Mouse (Mus musculus): Measurements from ENCODE around the gene Trmt10b. TPM values are rescaled to one million over a fixed set of nuclear protein-coding genes. Genes with fewer than 3 reads are reported as not detected.

Gene Trmt10b
- total and polyA plus RNA-seq, 2 experiments from 2014 or later, result 0.65 to 6.3 TPM

GRCm38 (mm10) chr4:45320159-45320816 lies 23.4 kb downstream of the Trmt10b start:
- Histone ChIP-seq H3K4me1 (ENCODE audit: control insufficient read depth, insufficient read depth) (peaks cover 8% of the 10 kb centered on the region; the same call in 1 of the 2 replicates), H3K9ac (replicated peaks; ENCODE audit: low read depth, low read length) (peak overlapping the region; percentile 78), H3K4me3 (ENCODE audit: low read depth, low read length) (peak overlapping the region; percentile 79), H3K4me2 (ENCODE audit: low read depth, low read length) (peak overlapping the region; percentile 79), H3K27ac (ENCODE audit: low read depth) (peak overlapping the region; percentile 88), H3K27me3 (ENCODE audit: control insufficient read depth, insufficient read depth, low read length) (no peaks in the 10 kb centered on the region; the same call in 1 of the 2 replicates), H3K36me3 (replicated peaks; ENCODE audit: control insufficient read depth, insufficient read depth, low read length) (peaks cover 25% of the 10 kb centered on the region), H3K9me3 (replicated peaks; ENCODE audit: control insufficient read depth, low read length) (no peaks in the 10 kb centered on the region)
- WGBS, result under 1% methylated on average over 56 of the region's 56 CpGs
- peak; percentile 36; the same call in 1 of the 2 replicates for TF ChIP-seq EP300 (IDR thresholded peaks at IDR 0.05; ENCODE audit: low read depth)
- TF ChIP-seq CTCF (IDR thresholded peaks at IDR 0.05; ENCODE audit: low read depth), result no peak
- ATAC-seq (ENCODE audit: insufficient read depth, low read depth), result peak; percentile 91
- peak; percentile 72 for DNase-seq (ENCODE audit: low spot score)

GRCm38 (mm10) chr4:45331139-45331538 lies 34.2 kb downstream of the Trmt10b start:
- TF ChIP-seq EP300 (IDR thresholded peaks at IDR 0.05; ENCODE audit: low read depth), result no peak
- TF ChIP-seq CTCF (IDR thresholded peaks at IDR 0.05; ENCODE audit: low read depth), result no peak
- WGBS, result 58% methylated on average over 7 of the region's 7 CpGs
- DNase-seq (ENCODE audit: low spot score), result no peak
- Histone ChIP-seq H3K4me3 (ENCODE audit: low read depth, low read length) (no peak overlapping the region), H3K36me3 (replicated peaks; ENCODE audit: control insufficient read depth, insufficient read depth, low read length) (no peaks in the 10 kb centered on the region), H3K27ac (ENCODE audit: low read depth) (no peak overlapping the region), H3K4me2 (ENCODE audit: low read depth, low read length) (no peak overlapping the region), H3K9ac (replicated peaks; ENCODE audit: low read depth, low read length) (no peak overlapping the region), H3K4me1 (ENCODE audit: control insufficient read depth, insufficient read depth) (no peaks in the 10 kb centered on the region), H3K27me3 (ENCODE audit: control insufficient read depth, insufficient read depth, low read length) (no peaks in the 10 kb centered on the region), H3K9me3 (replicated peaks; ENCODE audit: control insufficient read depth, low read length) (no peaks in the 10 kb centered on the region)
- no peak for ATAC-seq (ENCODE audit: insufficient read depth, low read depth)

- WGBS, result 54% methylated on average over 3 of the region's 3 CpGs
Observed at GRCm38 (mm10) chr4:45332466-45332865, 35.5 kb downstream of the Trmt10b start.

GRCm38 (mm10) chr4:45341226-45341625 lies 44.3 kb downstream of the Trmt10b start:
- H3K4me1 ChIP-seq (ENCODE audit: control insufficient read depth, insufficient read depth), result peaks cover 11% of the 10 kb centered on the region; the same call in 1 of the 2 replicates
- peaks cover 4% of the 10 kb centered on the region for H3K36me3 ChIP-seq (replicated peaks; ENCODE audit: control insufficient read depth, insufficient read depth, low read length)
- DNase-seq (ENCODE audit: low spot score), result no peak
- peak overlapping the region; percentile 90 for H3K4me2 ChIP-seq (ENCODE audit: low read depth, low read length)
- ATAC-seq (ENCODE audit: insufficient read depth, low read depth), result no peak
- H3K9me3 ChIP-seq (replicated peaks; ENCODE audit: control insufficient read depth, low read length), result no peaks in the 10 kb centered on the region
- H3K27me3 ChIP-seq (ENCODE audit: control insufficient read depth, insufficient read depth, low read length), result no peaks in the 10 kb centered on the region
- H3K4me3 ChIP-seq (ENCODE audit: low read depth, low read length), result peak overlapping the region; percentile 74; the same call in 1 of the 2 replicates
- no peak overlapping the region for H3K9ac ChIP-seq (replicated peaks; ENCODE audit: low read depth, low read length)
- 51% methylated on average over 9 of the region's 9 CpGs for WGBS
- TF ChIP-seq EP300 (IDR thresholded peaks at IDR 0.05; ENCODE audit: low read depth), result no peak
- no peak for TF ChIP-seq CTCF (IDR thresholded peaks at IDR 0.05; ENCODE audit: low read depth)
- H3K27ac ChIP-seq (ENCODE audit: low read depth), result peak overlapping the region; percentile 95

More at GRCm38 (mm10) chr4:45332466-45332865, 35.5 kb downstream of the Trmt10b start:
- no peak for DNase-seq (ENCODE audit: low spot score)
- no peak overlapping the region for H3K9ac ChIP-seq (replicated peaks; ENCODE audit: low read depth, low read length)
- no peak overlapping the region for H3K27ac ChIP-seq (ENCODE audit: low read depth)
- H3K4me2 ChIP-seq (ENCODE audit: low read depth, low read length), result no peak overlapping the region
- H3K9me3 ChIP-seq (replicated peaks; ENCODE audit: control insufficient read depth, low read length), result no peaks in the 10 kb centered on the region
- no peak overlapping the region for H3K4me3 ChIP-seq (ENCODE audit: low read depth, low read length)
- H3K27me3 ChIP-seq (ENCODE audit: control insufficient read depth, insufficient read depth, low read length), result no peaks in the 10 kb centered on the region
- no peak for TF ChIP-seq EP300 (IDR thresholded peaks at IDR 0.05; ENCODE audit: low read depth)
- TF ChIP-seq CTCF (IDR thresholded peaks at IDR 0.05; ENCODE audit: low read depth), result no peak
- no peaks in the 10 kb centered on the region for H3K36me3 ChIP-seq (replicated peaks; ENCODE audit: control insufficient read depth, insufficient read depth, low read length)
- H3K4me1 ChIP-seq (ENCODE audit: control insufficient read depth, insufficient read depth), result no peaks in the 10 kb centered on the region
- ATAC-seq (ENCODE audit: insufficient read depth, low read depth), result no peak

GRCm38 (mm10) chr4:45341669-45342249 lies 44.8 kb downstream of the Trmt10b start, which contains the start of gene Dcaf10:
TSS of gene Dcaf10 (plus strand) at chr4:45342101.
- ATAC-seq (ENCODE audit: insufficient read depth, low read depth) (peak; percentile 93), DNase-seq (ENCODE audit: low spot score) (peak; percentile 89)
- Histone ChIP-seq H3K9me3 (replicated peaks; ENCODE audit: control insufficient read depth, low read length) (no peaks in the 10 kb centered on the region), H3K9ac (replicated peaks; ENCODE audit: low read depth, low read length) (peak within 1 kb of the TSS; percentile 87), H3K27me3 (ENCODE audit: control insufficient read depth, insufficient read depth, low read length) (no peaks in the 10 kb centered on the region), H3K4me3 (ENCODE audit: low read depth, low read length) (peak within 1 kb of the TSS; percentile 74), H3K4me2 (ENCODE audit: low read depth, low read length) (peak within 1 kb of the TSS; percentile 90), H3K27ac (ENCODE audit: low read depth) (peak within 1 kb of the TSS; percentile 95), H3K36me3 (replicated peaks; ENCODE audit: control insufficient read depth, insufficient read depth, low read length) (peaks cover 5% of the 10 kb centered on the region), H3K4me1 (ENCODE audit: control insufficient read depth, insufficient read depth) (peaks cover 11% of the 10 kb centered on the region; the same call in 1 of the 2 replicates)
- whole genome bisulfite sequencing, result under 1% methylated on average over 42 of the region's 42 CpGs
- peak; percentile 45 for TF ChIP-seq CTCF (IDR thresholded peaks at IDR 0.05; ENCODE audit: low read depth)
- TF ChIP-seq EP300 (IDR thresholded peaks at IDR 0.05; ENCODE audit: low read depth), result 0 out of 2 replicates have a peak, but pooled peaks have one; percentile 53
